Mouse (Mus musculus): ENCODE measurements around the gene Dync1li2.

The Dync1li2 gene

GRCm38 (mm10) chr8:104442299-104443124, at the start of gene Dync1li2:
TSS of gene Dync1li2 (minus strand) at chr8:104443047.
- peak; percentile 95 for DNase-seq

GRCm38 (mm10) chr8:104479091-104479490, 36.2 kb upstream of the Dync1li2 start:
- no peak for DNase-seq

GRCm38 (mm10) chr8:104472465-104472864, 29.6 kb upstream of the Dync1li2 start:
- no peak for DNase-seq

GRCm38 (mm10) chr8:104467463-104467862, 24.6 kb upstream of the Dync1li2 start:
- DNase-seq: no peak

GRCm38 (mm10) chr8:104452177-104452576, 9.3 kb upstream of the Dync1li2 start:
- DNase-seq: no peak

GRCm38 (mm10) chr8:104448796-104449195, 5.9 kb upstream of the Dync1li2 start:
- no peak for DNase-seq

GRCm38 (mm10) chr8:104446016-104446415, 3.2 kb upstream of the Dync1li2 start:
- DNase-seq: no peak

GRCm38 (mm10) chr8:104445248-104445647, 2.4 kb upstream of the Dync1li2 start:
- DNase-seq: no peak

- no peak for DNase-seq
Measured at GRCm38 (mm10) chr8:104443125-104443679, 355 bp upstream of the Dync1li2 start.

GRCm38 (mm10) chr8:104441613-104442012, 1.2 kb downstream of the Dync1li2 start:
- no peak for DNase-seq

GRCm38 (mm10) chr8:104439461-104439860, 3.4 kb downstream of the Dync1li2 start:
- DNase-seq: no peak

GRCm38 (mm10) chr8:104437494-104438135, 5.2 kb downstream of the Dync1li2 start:
- DNase-seq: no peak

- DNase-seq: no peak
Measured at GRCm38 (mm10) chr8:104436591-104436990, 6.3 kb downstream of the Dync1li2 start.

- peak; percentile 100 for DNase-seq
Measured at GRCm38 (mm10) chr8:104436038-104436437, 6.8 kb downstream of the Dync1li2 start.

GRCm38 (mm10) chr8:104434826-104435354, 8.0 kb downstream of the Dync1li2 start:
- no peak for DNase-seq

- DNase-seq: peak; percentile 31
Measured at GRCm38 (mm10) chr8:104434275-104434674, 8.6 kb downstream of the Dync1li2 start.

GRCm38 (mm10) chr8:104433191-104433842, 9.5 kb downstream of the Dync1li2 start:
- no peak for DNase-seq

- no peak for DNase-seq
Measured at GRCm38 (mm10) chr8:104432656-104433055, 10.2 kb downstream of the Dync1li2 start.

- DNase-seq: no peak
Measured at GRCm38 (mm10) chr8:104430230-104430629, 12.6 kb downstream of the Dync1li2 start.

GRCm38 (mm10) chr8:104427703-104428102, 15.1 kb downstream of the Dync1li2 start:
- DNase-seq: no peak

- no peak for DNase-seq
Measured at GRCm38 (mm10) chr8:104422313-104422712, 20.5 kb downstream of the Dync1li2 start.

GRCm38 (mm10) chr8:104416022-104416421, 26.8 kb downstream of the Dync1li2 start:
- no peak for DNase-seq

GRCm38 (mm10) chr8:104414204-104414603, 28.6 kb downstream of the Dync1li2 start:
- DNase-seq: no peak

All from lung, postnatal 14 days (tissue).